In the genomic region with DNA sequence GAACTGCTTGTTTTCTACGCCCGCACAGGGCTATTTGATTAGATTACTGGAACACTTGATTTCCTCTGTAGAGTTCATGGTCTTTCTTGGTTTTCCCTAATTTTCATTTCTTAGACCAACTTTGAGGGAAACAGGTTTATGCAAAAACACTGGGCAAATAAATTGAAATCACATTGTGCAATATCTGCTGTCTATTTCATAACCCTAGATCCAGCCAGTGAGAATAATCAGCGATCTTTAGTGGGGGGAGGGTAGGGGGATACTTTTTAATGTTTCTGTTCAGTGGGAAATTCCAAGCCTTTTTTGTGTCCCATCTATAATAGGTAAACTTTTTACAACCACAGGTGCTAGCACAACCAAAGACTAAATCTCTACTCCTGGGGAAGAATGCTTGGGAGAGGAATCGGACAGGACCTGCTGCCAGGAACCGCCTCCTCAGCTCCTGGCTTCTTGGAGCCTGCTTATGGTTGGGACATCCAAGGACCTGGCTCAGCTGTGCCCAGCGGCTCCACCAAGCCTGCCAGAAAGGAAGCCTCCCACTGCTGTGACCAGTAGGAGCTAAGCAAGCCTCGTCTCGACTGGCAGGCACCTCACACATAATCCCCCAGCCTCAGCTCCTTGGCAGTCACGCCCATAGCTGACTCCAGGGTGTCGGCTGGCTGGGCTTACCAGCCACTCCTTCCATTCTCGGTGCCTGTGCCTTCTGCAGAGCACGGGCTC, we compare ENCODE assay signal across 8 mouse cellular contexts.
DNase-seq lines count a peak whose midpoint lies in the region; ATAC-seq and TF ChIP-seq lines count a peak whose summit lies in the region.

No protein-coding gene starts in this region.

- no peak overlapping the region for H3K4me2 ChIP-seq in hindbrain, postnatal 0 days (ENCODE audit: low read depth, low read length)
- no peak overlapping the region for H3K4me2 ChIP-seq in hindbrain, embryonic 11.5 days (replicated peaks; ENCODE audit: low read depth, low read length)
- no peak overlapping the region for H3K4me2 ChIP-seq in intestine, embryonic 15.5 days (replicated peaks)
- no peak overlapping the region for H3K4me2 ChIP-seq in forebrain, embryonic 14.5 days (ENCODE audit: low read length)

- 45% methylated on average over 12 of the region's 12 CpGs for WGBS in hindbrain, postnatal 0 days
- WGBS in hindbrain, embryonic 11.5 days, result 56% methylated on average over 12 of the region's 12 CpGs
- WGBS in intestine, embryonic 15.5 days, result 54% methylated on average over 12 of the region's 12 CpGs
- 51% methylated on average over 12 of the region's 12 CpGs for WGBS in forebrain, embryonic 14.5 days

- DNase-seq in hindbrain, postnatal 0 days (ENCODE audit: low spot score), result peak; percentile 49
- DNase-seq in hindbrain, embryonic 11.5 days (ENCODE audit: low spot score), result no peak
- peak; percentile 47 for DNase-seq in adrenal gland, postnatal 25 days
- DNase-seq in gastrocnemius, postnatal 14 days, result peak; percentile 79
- peak; percentile 56 for DNase-seq in lung, postnatal 14 days
- DNase-seq in forebrain, embryonic 14.5 days (ENCODE audit: low spot score), result no peak
- no peak for DNase-seq in embryo, embryonic 10.5 days (ENCODE audit: low spot score)

- intact Hi-C loops in gastrocnemius, postnatal 14 days (cut with DNase I; ENCODE audit: low total_unique reads), result no loop called here

- H3K4me3 ChIP-seq in hindbrain, postnatal 0 days (ENCODE audit: low read length), result no peak overlapping the region
- H3K4me3 ChIP-seq in hindbrain, embryonic 11.5 days (ENCODE audit: low read depth, low read length), result no peak overlapping the region
- no peak overlapping the region for H3K4me3 ChIP-seq in intestine, embryonic 15.5 days (replicated peaks)
- no peak overlapping the region for H3K4me3 ChIP-seq in forebrain, embryonic 14.5 days (ENCODE audit: low read depth, low read length)

- H3K4me1 ChIP-seq in hindbrain, postnatal 0 days (ENCODE audit: insufficient read depth, low read length), result no peaks in the 10 kb centered on the region
- H3K4me1 ChIP-seq in hindbrain, embryonic 11.5 days (replicated peaks; ENCODE audit: control insufficient read depth, insufficient read depth, low read length), result no peaks in the 10 kb centered on the region
- no peaks in the 10 kb centered on the region; the same call in 1 of the 2 replicates for H3K4me1 ChIP-seq in intestine, embryonic 15.5 days (replicated peaks)
- H3K4me1 ChIP-seq in forebrain, embryonic 14.5 days (ENCODE audit: control insufficient read depth, insufficient read depth, low read length), result no peaks in the 10 kb centered on the region

- TF ChIP-seq CTCF in hindbrain, postnatal 0 days (IDR thresholded peaks at IDR 0.05; ENCODE audit: low read depth), result no peak

- H3K27me3 ChIP-seq in hindbrain, postnatal 0 days (ENCODE audit: insufficient read depth, low read length), result no peaks in the 10 kb centered on the region
- H3K27me3 ChIP-seq in hindbrain, embryonic 11.5 days (ENCODE audit: control insufficient read depth, insufficient read depth, low read length), result no peaks in the 10 kb centered on the region
- H3K27me3 ChIP-seq in intestine, embryonic 15.5 days (replicated peaks), result no peaks in the 10 kb centered on the region
- no peaks in the 10 kb centered on the region for H3K27me3 ChIP-seq in forebrain, embryonic 14.5 days (replicated peaks; ENCODE audit: control insufficient read depth, insufficient read depth, low read length)

- peak; percentile 81 for ATAC-seq in hindbrain, postnatal 0 days
- no peak for ATAC-seq in hindbrain, embryonic 11.5 days (ENCODE audit: low FRiP score)
- no peak for ATAC-seq in intestine, embryonic 15.5 days
- no peak for ATAC-seq in forebrain, embryonic 14.5 days

- H3K36me3 ChIP-seq in hindbrain, postnatal 0 days (ENCODE audit: insufficient read depth, low read length), result no peaks in the 10 kb centered on the region
- no peaks in the 10 kb centered on the region for H3K36me3 ChIP-seq in hindbrain, embryonic 11.5 days (ENCODE audit: control insufficient read depth, insufficient read depth, low read length)
- no peaks in the 10 kb centered on the region for H3K36me3 ChIP-seq in intestine, embryonic 15.5 days
- no peaks in the 10 kb centered on the region for H3K36me3 ChIP-seq in forebrain, embryonic 14.5 days (ENCODE audit: control insufficient read depth, insufficient read depth, low read length)

- no peak overlapping the region for H3K27ac ChIP-seq in hindbrain, postnatal 0 days
- no peak overlapping the region for H3K27ac ChIP-seq in hindbrain, embryonic 11.5 days (ENCODE audit: low read depth, low read length)
- H3K27ac ChIP-seq in intestine, embryonic 15.5 days, result no peak overlapping the region
- H3K27ac ChIP-seq in forebrain, embryonic 14.5 days (ENCODE audit: low read depth, low read length), result no peak overlapping the region

- no peaks in the 10 kb centered on the region for H3K9me3 ChIP-seq in hindbrain, postnatal 0 days (ENCODE audit: low read length)
- no peaks in the 10 kb centered on the region for H3K9me3 ChIP-seq in hindbrain, embryonic 11.5 days (ENCODE audit: control insufficient read depth, low read length)
- H3K9me3 ChIP-seq in intestine, embryonic 15.5 days, result no peaks in the 10 kb centered on the region
- H3K9me3 ChIP-seq in forebrain, embryonic 14.5 days (replicated peaks; ENCODE audit: control insufficient read depth, low read length), result no peaks in the 10 kb centered on the region

- H3K9ac ChIP-seq in hindbrain, postnatal 0 days (replicated peaks; ENCODE audit: low read length), result no peak overlapping the region
- no peak overlapping the region for H3K9ac ChIP-seq in hindbrain, embryonic 11.5 days (ENCODE audit: low read depth, low read length)
- no peak overlapping the region for H3K9ac ChIP-seq in intestine, embryonic 15.5 days
- no peak overlapping the region for H3K9ac ChIP-seq in forebrain, embryonic 14.5 days (ENCODE audit: low read length)

Comparison
In these comparisons a context has a peak if more than half of its experiments do, and no peak if none do; other contexts are left out.
1. DNase-seq: peak in hindbrain, postnatal 0 days (single experiment), adrenal gland, postnatal 25 days (single experiment), gastrocnemius, postnatal 14 days (single experiment) and lung, postnatal 14 days (single experiment); none in hindbrain, embryonic 11.5 days (single experiment), forebrain, embryonic 14.5 days (single experiment) and embryo, embryonic 10.5 days (single experiment).